Mouse (Mus musculus): Measurements from ENCODE around the gene Siva1. TPM values are rescaled to one million over a fixed set of nuclear protein-coding genes. Genes with fewer than 3 reads are reported as not detected.

Gene Siva1
- total RNA-seq, 1 experiment = 301 TPM

DNA sequence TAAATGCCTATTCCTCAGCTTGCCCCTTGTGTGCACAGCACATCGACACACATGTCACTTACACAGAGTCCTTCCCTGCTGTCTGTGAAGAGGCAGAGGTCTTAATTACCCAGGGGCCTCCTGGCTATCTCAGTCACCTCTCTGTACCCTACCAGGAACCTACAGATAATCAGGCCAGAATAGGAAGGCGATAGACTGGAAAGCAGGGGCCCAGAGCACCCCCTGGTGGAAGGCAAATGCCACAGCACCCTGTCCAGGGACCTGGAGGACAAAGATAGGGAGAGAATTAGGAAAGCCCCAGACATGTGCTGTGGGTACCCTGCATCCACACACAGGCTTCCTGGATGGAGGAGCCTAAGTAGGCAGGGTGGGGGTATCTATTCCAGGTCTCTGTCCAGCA is 20.7 kb upstream of the Siva1 start:
- Histone ChIP-seq H3K27ac (ENCODE audit: insufficient read depth, low read depth, low read length, poor library complexity, severe bottlenecking) (no peak overlapping the region), H3K36me3 (ENCODE audit: control insufficient read depth, insufficient read depth, low read length, poor library complexity, severe bottlenecking) (no peaks in the 10 kb centered on the region), H3K4me3 (ENCODE audit: insufficient read depth in 1 of 2, low read depth in 1 of 2, low read length in 2 of 2, poor library complexity in 1 of 2, severe bottlenecking in 1 of 2) (no peak overlapping the region), H3K9me3 (ENCODE audit: control insufficient read depth, insufficient read depth, low read depth, low read length) (no peaks in the 10 kb centered on the region), H3K9ac (ENCODE audit: insufficient read depth, low read depth, low read length, poor library complexity, severe bottlenecking) (no peak overlapping the region), H3K4me1 (ENCODE audit: control insufficient read depth in 2 of 2, insufficient read depth in 2 of 2, low read length in 2 of 2, poor library complexity in 1 of 2) (peaks cover 0 to 25% of the 10 kb centered on the region in 2 experiments; a peak in 1 of 4 replicates)
- no peak for DNase-seq (ENCODE audit: low read depth, low spot score)
- TF ChIP-seq ZNF384 (IDR thresholded peaks at IDR 0.05; ENCODE audit: low read depth, low read length) = no peak
- TF ChIP-seq ZC3H11A (IDR thresholded peaks at IDR 0.05; ENCODE audit: borderline replicate concordance, low read depth, low read length) = peak; percentile 22; the same call in 1 of the 2 replicates
- TF ChIP-seq CHD2 (IDR thresholded peaks at IDR 0.05; ENCODE audit: low read depth, low read length) = no peak
- TF ChIP-seq HCFC1 (IDR thresholded peaks at IDR 0.05; ENCODE audit: borderline replicate concordance, insufficient read depth, low read length) = no peak
- TF ChIP-seq MAFK (IDR thresholded peaks at IDR 0.05; ENCODE audit: insufficient read depth, low read depth, low read length) = no peak
- in situ Hi-C loops (cut with MboI; ENCODE audit: low sequenced_read_pairs in 2 of 2, unreplicated experiment in 2 of 2) = no loop called here

DNA sequence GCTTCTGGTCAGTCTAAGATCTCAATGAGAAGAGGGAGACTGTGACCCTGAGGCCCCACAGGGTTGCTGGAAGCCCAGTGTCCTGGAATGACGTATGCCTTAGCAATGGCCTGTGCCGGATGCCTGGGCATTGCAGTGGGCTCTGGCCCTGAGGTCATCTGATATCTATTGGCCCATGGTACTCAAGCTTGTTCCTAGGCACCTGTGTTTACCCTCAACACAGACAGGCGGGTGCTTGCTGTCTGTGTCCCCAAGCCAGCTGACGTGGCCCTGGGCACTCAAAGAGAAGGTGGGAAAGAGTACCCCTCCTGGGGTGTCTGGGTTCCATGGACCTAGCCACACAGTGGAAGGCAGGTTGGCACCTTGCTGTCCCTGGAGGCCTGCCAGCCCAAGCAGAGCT is 18.8 kb upstream of the Siva1 start:
- in situ Hi-C loops (cut with MboI; ENCODE audit: low sequenced_read_pairs in 2 of 2, unreplicated experiment in 2 of 2) = no loop called here
- TF ChIP-seq ZC3H11A (IDR thresholded peaks at IDR 0.05; ENCODE audit: borderline replicate concordance, low read depth, low read length) (no peak), CHD2 (IDR thresholded peaks at IDR 0.05; ENCODE audit: low read depth, low read length) (no peak), HCFC1 (IDR thresholded peaks at IDR 0.05; ENCODE audit: borderline replicate concordance, insufficient read depth, low read length) (no peak), MAFK (IDR thresholded peaks at IDR 0.05; ENCODE audit: insufficient read depth, low read depth, low read length) (no peak), ZNF384 (IDR thresholded peaks at IDR 0.05; ENCODE audit: low read depth, low read length) (no peak)
- Histone ChIP-seq H3K36me3 (ENCODE audit: control insufficient read depth, insufficient read depth, low read length, poor library complexity, severe bottlenecking) (no peaks in the 10 kb centered on the region), H3K9ac (ENCODE audit: insufficient read depth, low read depth, low read length, poor library complexity, severe bottlenecking) (no peak overlapping the region), H3K27ac (ENCODE audit: insufficient read depth, low read depth, low read length, poor library complexity, severe bottlenecking) (no peak overlapping the region), H3K4me3 (ENCODE audit: insufficient read depth in 1 of 2, low read depth in 1 of 2, low read length in 2 of 2, poor library complexity in 1 of 2, severe bottlenecking in 1 of 2) (no peak overlapping the region), H3K4me1 (ENCODE audit: control insufficient read depth in 2 of 2, insufficient read depth in 2 of 2, low read length in 2 of 2, poor library complexity in 1 of 2) (peaks cover 0 to 18% of the 10 kb centered on the region in 2 experiments; a peak in 2 of 4 replicates), H3K9me3 (ENCODE audit: control insufficient read depth, insufficient read depth, low read depth, low read length) (no peaks in the 10 kb centered on the region)
- no peak for DNase-seq (ENCODE audit: low read depth, low spot score)

DNA sequence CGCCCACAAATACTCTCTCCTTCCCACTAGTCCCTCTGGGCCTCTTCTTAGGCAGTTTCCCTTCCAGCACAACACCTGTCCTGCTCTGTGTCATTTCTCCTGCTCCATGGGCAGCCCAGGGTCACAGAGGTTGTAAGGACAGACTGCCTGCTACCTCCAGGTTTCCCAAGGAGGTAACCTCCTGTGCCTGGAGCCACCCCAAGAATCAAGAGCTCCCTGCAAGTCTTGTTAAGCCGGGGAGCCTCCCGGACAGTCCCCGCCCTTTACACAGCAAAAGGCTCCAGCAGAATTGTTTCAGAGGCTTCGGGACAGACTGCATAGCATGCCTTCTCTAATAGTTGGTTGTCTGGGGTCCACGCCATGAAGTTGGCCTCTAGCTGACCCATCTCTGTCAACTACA is 18.0 kb upstream of the Siva1 start:
- no peak overlapping the region for H3K9ac ChIP-seq (ENCODE audit: insufficient read depth, low read depth, low read length, poor library complexity, severe bottlenecking)
- no peak overlapping the region for H3K4me3 ChIP-seq (ENCODE audit: insufficient read depth in 1 of 2, low read depth in 1 of 2, low read length in 2 of 2, poor library complexity in 1 of 2, severe bottlenecking in 1 of 2)
- no peak for DNase-seq (ENCODE audit: low read depth, low spot score)
- no peaks in the 10 kb centered on the region for H3K36me3 ChIP-seq (ENCODE audit: control insufficient read depth, insufficient read depth, low read length, poor library complexity, severe bottlenecking)
- in situ Hi-C loops (cut with MboI; ENCODE audit: low sequenced_read_pairs in 2 of 2, unreplicated experiment in 2 of 2) = no loop called here
- TF ChIP-seq ZNF384 (IDR thresholded peaks at IDR 0.05; ENCODE audit: low read depth, low read length) = no peak
- H3K27ac ChIP-seq (ENCODE audit: insufficient read depth, low read depth, low read length, poor library complexity, severe bottlenecking) = no peak overlapping the region
- no peaks in the 10 kb centered on the region for H3K9me3 ChIP-seq (ENCODE audit: control insufficient read depth, insufficient read depth, low read depth, low read length)
- peaks cover 0 to 16% of the 10 kb centered on the region in 2 experiments; a peak in 2 of 4 replicates for H3K4me1 ChIP-seq (ENCODE audit: control insufficient read depth in 2 of 2, insufficient read depth in 2 of 2, low read length in 2 of 2, poor library complexity in 1 of 2)

DNA sequence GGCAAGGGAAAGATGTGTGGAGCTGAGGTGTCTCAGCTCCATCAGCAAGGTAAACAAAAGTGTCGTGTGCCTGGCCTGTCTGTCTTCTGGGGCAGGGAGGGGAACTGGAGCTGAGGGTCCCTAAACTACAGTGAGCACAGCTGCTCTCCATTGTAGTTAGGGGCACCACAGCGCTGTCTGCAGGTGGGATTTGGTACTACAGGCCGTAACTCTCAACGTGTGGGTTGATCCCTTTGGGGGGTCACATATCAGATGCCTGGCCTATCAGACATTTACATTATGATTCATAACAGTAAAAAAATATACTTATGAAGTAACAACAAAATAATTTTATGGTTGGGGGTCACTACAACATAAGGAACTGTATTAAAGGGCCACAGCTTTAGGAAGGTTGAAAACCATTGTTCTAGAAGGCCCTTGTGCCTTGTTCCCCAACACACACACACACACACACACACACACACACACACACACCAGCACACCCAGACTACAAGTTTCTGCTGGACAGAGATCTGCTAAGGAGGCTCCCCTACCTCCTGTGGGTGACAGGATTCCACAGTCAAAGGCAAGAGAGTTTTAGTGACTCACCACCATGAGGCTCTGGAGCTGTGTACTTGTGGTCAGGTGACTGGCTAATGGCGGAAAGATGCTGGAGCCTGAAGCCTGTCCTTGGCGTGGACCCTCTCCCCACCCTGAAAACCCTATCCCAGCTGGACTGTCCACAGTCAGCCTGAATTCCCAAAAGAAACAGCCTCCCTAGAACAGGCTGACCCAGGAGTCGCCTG is 17.2 kb upstream of the Siva1 start:
- peaks cover 0 to 19% of the 10 kb centered on the region in 2 experiments; a peak in 2 of 4 replicates for H3K4me1 ChIP-seq (ENCODE audit: control insufficient read depth in 2 of 2, insufficient read depth in 2 of 2, low read length in 2 of 2, poor library complexity in 1 of 2)
- TF ChIP-seq MAFK (IDR thresholded peaks at IDR 0.05; ENCODE audit: insufficient read depth, low read depth, low read length) = no peak
- TF ChIP-seq ZNF384 (IDR thresholded peaks at IDR 0.05; ENCODE audit: low read depth, low read length) = no peak
- TF ChIP-seq CHD2 (IDR thresholded peaks at IDR 0.05; ENCODE audit: low read depth, low read length) = no peak
- TF ChIP-seq HCFC1 (IDR thresholded peaks at IDR 0.05; ENCODE audit: borderline replicate concordance, insufficient read depth, low read length) = no peak
- TF ChIP-seq ZC3H11A (IDR thresholded peaks at IDR 0.05; ENCODE audit: borderline replicate concordance, low read depth, low read length) = no peak
- no peak for DNase-seq (ENCODE audit: low read depth, low spot score)
- H3K36me3 ChIP-seq (ENCODE audit: control insufficient read depth, insufficient read depth, low read length, poor library complexity, severe bottlenecking) = no peaks in the 10 kb centered on the region
- no peaks in the 10 kb centered on the region for H3K9me3 ChIP-seq (ENCODE audit: control insufficient read depth, insufficient read depth, low read depth, low read length)
- H3K9ac ChIP-seq (ENCODE audit: insufficient read depth, low read depth, low read length, poor library complexity, severe bottlenecking) = no peak overlapping the region
- no peak overlapping the region for H3K4me3 ChIP-seq (ENCODE audit: insufficient read depth in 1 of 2, low read depth in 1 of 2, low read length in 2 of 2, poor library complexity in 1 of 2, severe bottlenecking in 1 of 2)
- in situ Hi-C loops (cut with MboI; ENCODE audit: low sequenced_read_pairs in 2 of 2, unreplicated experiment in 2 of 2) = no loop called here
- no peak overlapping the region for H3K27ac ChIP-seq (ENCODE audit: insufficient read depth, low read depth, low read length, poor library complexity, severe bottlenecking)
